Mouse (Mus musculus): ENCODE results near the gene Syt5.

The Syt5 gene

DNA sequence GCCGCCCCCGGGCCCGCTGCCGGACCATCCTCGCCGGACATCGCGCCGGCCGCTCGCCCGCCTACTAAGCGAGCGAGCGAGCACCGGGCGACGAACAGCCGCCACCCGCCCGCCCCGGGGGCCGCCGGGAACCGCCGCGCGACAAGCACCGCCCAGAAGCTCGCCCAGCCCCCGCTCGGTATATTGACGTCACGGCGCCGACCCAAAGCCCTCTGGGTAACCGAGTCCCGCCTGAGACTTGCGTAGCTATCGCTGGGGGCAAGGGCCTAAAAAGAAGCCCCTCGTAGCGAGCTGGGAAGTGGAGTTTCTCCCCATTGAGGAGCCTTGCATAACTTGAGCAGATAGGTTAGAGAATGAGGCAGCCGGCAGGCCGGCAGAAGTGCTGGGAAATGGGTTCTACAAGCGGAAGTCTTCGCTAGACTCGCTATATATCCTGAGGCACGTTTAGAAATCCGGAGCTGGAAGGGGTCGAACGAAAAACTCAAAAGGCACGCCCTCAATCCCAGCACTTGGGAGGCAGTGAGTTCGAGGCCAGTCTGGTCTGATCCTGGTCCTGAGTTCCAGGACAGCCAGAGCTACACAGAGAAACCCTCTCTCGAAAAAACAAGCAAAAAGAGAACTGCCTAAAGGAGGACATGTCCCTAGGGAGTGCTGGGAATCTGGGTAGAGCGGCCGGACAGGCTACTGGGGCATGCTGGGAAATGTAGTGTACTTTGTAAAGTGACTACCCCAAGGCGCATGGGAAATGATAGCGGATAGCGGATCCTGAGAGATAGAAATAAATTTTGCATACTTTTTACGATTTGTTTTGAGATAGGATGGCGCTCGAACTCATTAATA, 45.6 kb downstream of the Syt5 start, which contains the start of gene Ppp1r12c:
Ppp1r12c (minus strand) TSS at position 123 of the 840 bp plus-strand sequence.
- DNase-seq (ENCODE audit: extremely low spot score, low read depth, low spot score): peak; percentile 80

DNA sequence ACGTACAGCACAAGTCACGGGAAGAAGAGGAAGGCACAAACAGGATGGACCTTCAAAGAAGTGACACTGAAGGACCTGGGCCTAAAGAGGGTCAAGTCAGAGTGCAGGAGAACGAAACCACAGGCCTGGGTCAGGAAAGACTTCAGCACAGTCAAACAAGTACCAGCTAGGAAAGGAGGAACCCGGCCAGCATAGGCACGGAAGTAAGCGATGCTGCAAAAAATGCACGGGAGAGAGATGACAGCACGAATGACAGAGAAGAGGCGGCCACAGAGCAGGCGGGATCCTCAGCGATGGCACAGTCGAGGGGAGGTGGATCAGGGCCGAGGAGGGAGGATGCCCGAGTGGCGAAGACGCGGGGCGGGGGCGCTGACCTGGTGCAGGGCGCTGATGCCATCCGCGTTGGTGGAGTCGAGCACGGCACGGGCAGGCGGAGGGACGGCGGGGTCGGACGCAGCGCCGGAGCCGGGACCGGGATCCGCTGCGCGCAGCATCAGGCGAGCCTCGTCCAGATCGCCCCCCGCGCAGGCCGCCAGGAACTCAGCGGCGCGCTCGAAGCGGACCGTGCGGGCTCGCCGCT, 46.4 kb downstream of the Syt5 start:
- DNase-seq (ENCODE audit: extremely low spot score, low read depth, low spot score): no peak

DNA sequence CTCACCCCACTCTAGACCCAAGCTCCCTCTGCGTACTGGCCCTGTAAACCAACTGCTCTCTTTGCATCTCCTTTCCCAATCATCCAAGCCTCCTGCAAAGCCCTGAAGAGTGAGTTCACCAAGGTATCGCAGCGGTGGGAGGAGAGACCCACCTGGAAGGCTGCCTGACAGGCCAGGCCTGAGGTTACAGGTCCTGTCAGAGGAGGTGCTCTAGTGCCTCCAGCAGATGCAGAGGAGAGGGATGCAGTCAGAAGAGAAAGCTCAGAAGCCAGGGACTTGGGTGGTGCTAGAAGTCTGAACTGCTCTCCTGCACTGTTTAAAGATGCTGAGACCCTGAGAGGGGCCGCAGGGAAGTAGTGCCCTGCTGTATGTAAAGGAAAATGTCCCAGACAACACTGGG, 48.3 kb downstream of the Syt5 start:
- DNase-seq (ENCODE audit: extremely low spot score, low read depth, low spot score): no peak

DNA sequence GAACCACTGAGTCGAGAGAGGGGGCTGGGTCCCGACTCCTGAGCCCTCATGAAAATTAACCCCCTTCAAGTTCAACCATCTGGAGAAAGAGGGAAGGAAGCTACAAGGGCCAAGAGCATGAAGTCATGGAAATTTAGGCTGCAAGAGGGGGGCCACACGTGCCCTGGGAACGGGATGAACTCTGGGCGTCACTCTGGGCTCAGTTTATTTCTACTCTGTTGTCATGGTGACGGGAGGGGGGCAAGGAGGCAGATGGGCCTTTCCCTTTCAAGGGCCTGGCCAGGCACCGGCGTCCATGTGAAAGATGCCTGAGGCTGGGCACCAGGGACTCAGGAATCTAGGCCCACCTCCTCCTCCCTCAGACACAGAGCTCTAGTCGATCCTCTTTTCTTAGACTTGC, 49.1 kb downstream of the Syt5 start:
- no peak for DNase-seq (ENCODE audit: extremely low spot score, low read depth, low spot score)

- no peak for DNase-seq (ENCODE audit: extremely low spot score, low read depth, low spot score)
Measured at GRCm38 (mm10) chr7:4497271-4497903, 50.0 kb downstream of the Syt5 start.

DNA sequence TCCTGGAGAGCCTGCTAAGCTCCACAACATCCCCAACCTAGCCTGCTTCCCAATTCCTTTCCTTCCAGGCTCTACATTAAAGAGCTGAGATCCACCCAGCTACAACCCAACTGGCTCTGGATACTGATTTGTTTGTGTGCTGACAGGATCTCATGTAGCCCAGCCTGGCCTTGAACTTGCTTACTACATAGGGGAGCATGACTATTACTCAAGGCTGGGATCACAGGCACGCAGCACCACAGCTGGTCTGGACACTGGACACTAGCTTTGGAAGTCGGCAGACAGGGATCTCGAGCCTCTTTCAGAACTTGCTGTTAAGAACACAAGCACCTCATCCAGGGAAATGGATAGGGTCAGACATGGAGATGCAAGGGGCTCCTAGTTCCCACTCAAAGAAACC, 50.9 kb downstream of the Syt5 start:
- no peak for DNase-seq (ENCODE audit: extremely low spot score, low read depth, low spot score)

DNA sequence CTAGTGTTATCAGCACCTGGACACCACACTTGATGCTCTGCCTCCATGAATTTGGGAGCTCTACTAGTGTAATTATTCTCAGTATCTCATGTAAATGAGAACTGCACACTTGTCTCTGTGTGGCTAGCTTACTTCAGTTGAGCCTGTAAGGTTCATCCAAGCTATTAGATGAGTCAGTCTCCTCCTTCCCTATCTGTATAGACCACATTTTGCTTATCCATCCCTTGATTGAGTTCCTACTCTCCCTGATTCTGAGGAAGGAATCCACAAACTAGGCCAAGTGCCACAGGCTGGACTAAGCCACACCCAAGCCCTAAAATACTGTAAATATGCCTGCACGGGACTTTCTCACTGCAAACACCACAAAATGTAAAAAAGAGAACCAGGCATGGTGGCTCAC, 53.4 kb downstream of the Syt5 start:
- DNase-seq (ENCODE audit: extremely low spot score, low read depth, low spot score): no peak

DNA sequence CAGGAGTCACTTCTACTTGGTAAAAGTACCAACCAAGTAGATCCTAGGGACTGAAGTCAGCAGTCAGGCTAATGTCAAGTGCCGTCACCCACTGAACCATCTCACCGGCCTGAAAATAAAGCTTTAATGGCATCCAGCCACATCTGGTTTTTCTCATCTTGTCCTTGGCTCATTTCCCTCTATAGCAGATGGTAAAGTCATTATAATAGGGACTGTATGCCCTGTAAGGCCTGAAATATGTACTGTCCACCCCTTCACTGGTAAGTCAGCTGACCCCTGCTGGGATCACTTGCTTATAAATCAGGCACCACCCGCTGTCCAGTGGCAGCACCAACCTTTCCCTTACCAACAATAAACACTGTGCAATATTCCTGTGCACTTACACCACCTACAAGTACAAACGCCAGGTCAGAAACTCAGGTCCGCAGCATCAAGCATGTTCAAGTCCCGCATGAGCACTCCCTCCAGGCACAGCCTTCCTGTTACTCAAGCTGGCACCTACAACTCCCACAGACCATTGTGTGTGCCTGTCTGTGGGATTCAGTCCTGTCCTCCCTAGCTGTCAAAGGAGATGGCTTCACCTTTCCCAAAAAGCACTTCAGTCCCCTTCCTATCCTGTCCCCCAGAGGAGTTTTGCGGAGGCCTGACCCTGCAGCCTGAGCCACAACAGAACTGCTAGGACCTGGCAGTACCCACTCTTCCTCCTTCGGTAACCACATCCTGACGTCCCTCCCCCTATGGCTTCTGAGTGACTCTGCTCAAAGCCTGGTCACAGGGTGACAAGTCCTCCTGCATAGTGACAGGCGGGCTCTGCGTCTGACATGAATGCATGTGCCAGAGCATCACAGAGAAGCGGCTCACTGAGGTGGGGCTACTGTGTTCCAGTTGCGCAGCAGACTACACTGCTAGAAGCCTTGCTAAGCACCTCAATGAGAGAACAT, 54.8 kb downstream of the Syt5 start:
- no peak for DNase-seq (ENCODE audit: extremely low spot score, low read depth, low spot score)

DNA sequence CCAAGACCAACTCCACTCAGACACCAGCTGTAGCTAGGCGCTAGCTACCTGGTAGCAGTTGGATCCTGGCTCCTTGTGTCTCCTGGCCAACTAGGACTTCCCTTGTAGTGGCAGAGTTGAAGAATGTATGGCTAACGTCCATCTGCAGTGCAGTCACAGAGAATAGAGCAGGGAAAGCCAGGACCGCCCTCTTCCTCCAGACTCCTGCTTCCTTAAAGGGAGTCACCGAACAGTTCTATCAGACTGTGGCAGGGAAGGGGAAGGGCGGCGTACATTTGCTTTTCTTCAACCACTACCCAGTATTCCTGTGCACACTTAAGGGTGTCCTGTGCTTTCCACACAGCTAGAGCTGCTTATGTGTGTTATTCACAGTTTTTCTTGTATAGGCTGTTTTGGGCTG, 56.0 kb downstream of the Syt5 start:
- no peak for DNase-seq (ENCODE audit: extremely low spot score, low read depth, low spot score)
